In genomic region chr11:106428556-106428955, GRCm38 (mm10) we compare ENCODE assay signal across 1 mouse cellular context.
TF ChIP-seq lines count a peak whose summit lies in the region.

No protein-coding gene starts in this region.

TF ChIP-seq in CH12.LX, 34 proteins besides CTCF, POLR2A, EP300 and RAD21 (continued from another document):
- TF ChIP-seq MAFK (IDR thresholded peaks at IDR 0.05; ENCODE audit: insufficient replicate concordance, low read length) (no peak), ZKSCAN1 (IDR thresholded peaks at IDR 0.05; ENCODE audit: borderline replicate concordance, low read depth, low read length) (no peak), SMC3 (IDR thresholded peaks at IDR 0.05; ENCODE audit: low read depth, low read length) (no peak), POLR2AphosphoS2 (IDR thresholded peaks at IDR 0.05; ENCODE audit: low read depth, low read length) (no peak), ZNF384 (IDR thresholded peaks at IDR 0.05; ENCODE audit: low read depth, low read length) (no peak), MAX (IDR thresholded peaks at IDR 0.05; ENCODE audit: low read length) (no peak)
